Mouse (Mus musculus): ENCODE measurements around the gene Pskh1. TPM values are rescaled to one million over a fixed set of nuclear protein-coding genes. Genes with fewer than 3 reads are reported as not detected.
A peak's percentile ranks its signal among the peaks of the same experiment; 100 is the strongest.

The Pskh1 gene
- total and polyA plus RNA-seq, 3 experiments, result 12.9 to 26.2 TPM; not detected in 1

DNA sequence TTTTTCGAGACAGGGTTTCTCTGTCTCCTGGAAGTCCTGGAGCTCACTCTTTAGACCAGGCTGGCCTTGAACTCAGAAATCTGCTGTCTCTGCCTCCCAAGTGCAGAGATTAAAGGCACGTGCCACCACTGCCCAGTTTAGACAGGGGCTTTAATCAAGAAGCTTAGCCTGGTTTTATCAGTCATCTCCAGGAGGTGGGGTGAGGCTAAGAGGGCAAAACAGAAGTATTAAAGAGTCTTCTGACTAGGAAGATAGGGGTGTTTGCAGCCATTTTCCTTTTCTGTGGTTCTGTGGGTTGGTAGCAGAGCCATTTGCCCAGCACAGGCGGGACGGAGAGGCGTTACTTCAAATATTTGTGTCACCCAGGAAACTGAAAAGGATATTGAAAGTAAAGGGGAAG is 40.9 kb upstream of the Pskh1 start (continued):
- TF ChIP-seq NELFE (IDR thresholded peaks at IDR 0.05; ENCODE audit: low read depth, low read length) (no peak), MYC (IDR thresholded peaks at IDR 0.05; ENCODE audit: low read depth, low read length) (peak; percentile 91), USF2 (IDR thresholded peaks at IDR 0.05; ENCODE audit: borderline replicate concordance in 1 of 2, insufficient read depth in 1 of 2, low read depth in 1 of 2, low read length in 2 of 2) (no peak)

GRCm38 (mm10) chr8:105860143-105860981 is 39.9 kb upstream of the Pskh1 start, which contains the start of gene Nutf2:
Gene Nutf2 (plus strand): TSS chr8:105860580.
- H3K79me2 ChIP-seq (ENCODE audit: control insufficient read depth, insufficient read depth, low read length, poor library complexity), result peaks cover 53% of the 10 kb centered on the region
- H3K27me3 ChIP-seq (ENCODE audit: control insufficient read depth in 1 of 2, insufficient read depth in 2 of 2, low read length in 2 of 2), result no peaks in the 10 kb centered on the region
- no peaks in the 10 kb centered on the region for H3K9me3 ChIP-seq (replicated peaks; ENCODE audit: insufficient read depth, low read length)
- peaks cover 6 to 38% of the 10 kb centered on the region in 2 experiments for H3K4me1 ChIP-seq (ENCODE audit: control insufficient read depth in 1 of 2, insufficient read depth in 2 of 2, low read length in 2 of 2)
- peak within 1 kb of the TSS; percentile 91 for H3K27ac ChIP-seq (ENCODE audit: control insufficient read depth, low read depth, low read length)
- H3K4me3 ChIP-seq (ENCODE audit: control insufficient read depth in 1 of 2, insufficient read depth in 1 of 2, low read depth in 2 of 2, low read length in 2 of 2), result peak within 1 kb of the TSS; percentile 63 to 83
- peak within 1 kb of the TSS; percentile 85 for H3K9ac ChIP-seq (ENCODE audit: control insufficient read depth, low read depth, low read length, poor library complexity, severe bottlenecking)
- peaks cover 0 to 32% of the 10 kb centered on the region in 2 experiments; a peak in 3 of 4 replicates for H3K36me3 ChIP-seq (ENCODE audit: control insufficient read depth in 1 of 2, insufficient read depth in 2 of 2, low read length in 2 of 2)
- peak; percentile 99 for DNase-seq (ENCODE audit: low read depth, low spot score)
- TF ChIP-seq SMC3 (IDR thresholded peaks at IDR 0.05; ENCODE audit: low read depth, low read length), result no peak
- no peak for TF ChIP-seq UBTF (IDR thresholded peaks at IDR 0.05; ENCODE audit: borderline replicate concordance, insufficient read depth, low read depth, low read length)
- no peak for TF ChIP-seq ZKSCAN1 (IDR thresholded peaks at IDR 0.05; ENCODE audit: low read depth, low read length)
- TF ChIP-seq MYC (IDR thresholded peaks at IDR 0.05; ENCODE audit: low read depth, low read length), result peak; percentile 82; the same call in 1 of the 2 replicates
- TF ChIP-seq ELF1 (IDR thresholded peaks at IDR 0.05; ENCODE audit: low read depth, low read length), result peak; percentile 43; the same call in 1 of the 2 replicates
- no peak for TF ChIP-seq GABPA (IDR thresholded peaks at IDR 0.05; ENCODE audit: low read depth, low read length)
- TF ChIP-seq USF1 (IDR thresholded peaks at IDR 0.05; ENCODE audit: low read depth, low read length), result 0 out of 2 replicates have a peak, but pooled peaks have one; percentile 30
- peak; percentile 83 for TF ChIP-seq MAX (IDR thresholded peaks at IDR 0.05; ENCODE audit: low read length)
- no peak for TF ChIP-seq CHD1 (IDR thresholded peaks at IDR 0.05; ENCODE audit: low read depth, low read length)
- peak; percentile 90; the same call in 1 of the 2 replicates for TF ChIP-seq E2F4 (IDR thresholded peaks at IDR 0.05; ENCODE audit: borderline replicate concordance, low read depth, low read length)
- peak; percentile 84 for TF ChIP-seq MXI1 (IDR thresholded peaks at IDR 0.05; ENCODE audit: low read depth, low read length)
- TF ChIP-seq TBP (IDR thresholded peaks at IDR 0.05; ENCODE audit: low read depth, low read length), result peak; percentile 70; the same call in 1 of the 2 replicates
- TF ChIP-seq ZNF384 (IDR thresholded peaks at IDR 0.05; ENCODE audit: low read depth, low read length), result no peak
- no peak; the same call in 1 of the 2 replicates for TF ChIP-seq ZMIZ1 (IDR thresholded peaks at IDR 0.05; ENCODE audit: low read depth, low read length)
- peak; percentile 90 for TF ChIP-seq KAT2A (conservative IDR thresholded peaks at IDR 0.05; ENCODE audit: low read depth, low read length)
- TF ChIP-seq MYB (IDR thresholded peaks at IDR 0.05; ENCODE audit: low read depth, low read length), result no peak
- TF ChIP-seq USF2 (IDR thresholded peaks at IDR 0.05; ENCODE audit: borderline replicate concordance in 1 of 2, insufficient read depth in 1 of 2, low read depth in 1 of 2, low read length in 2 of 2), result no peak
- TF ChIP-seq CTCF (IDR thresholded peaks at IDR 0.05 in 2 of 3, conservative IDR thresholded peaks at IDR 0.05 in 1 of 3; ENCODE audit: control insufficient read depth in 1 of 3, insufficient read depth in 1 of 3, low read depth in 2 of 3, low read length in 3 of 3, poor library complexity in 1 of 3, severe bottlenecking in 1 of 3), result no peak
- no peak for TF ChIP-seq NRF1 (IDR thresholded peaks at IDR 0.05; ENCODE audit: insufficient read depth, low read depth, low read length, poor library complexity, severe bottlenecking)
- TF ChIP-seq CHD2 (IDR thresholded peaks at IDR 0.05; ENCODE audit: low read length), result peak; percentile 77
- no peak for TF ChIP-seq JUND (IDR thresholded peaks at IDR 0.05; ENCODE audit: low read depth, low read length)
- TF ChIP-seq GATA1 (IDR thresholded peaks at IDR 0.05; ENCODE audit: low read depth, low read length), result no peak
- TF ChIP-seq MEF2A (IDR thresholded peaks at IDR 0.05; ENCODE audit: extremely low read depth, insufficient replicate concordance, low read depth, low read length, poor library complexity, severe bottlenecking), result no peak
- peak; percentile 74 for TF ChIP-seq SIN3A (IDR thresholded peaks at IDR 0.05; ENCODE audit: low read length)
- peak; percentile 77 to 82; a peak in 3 of 4 replicates for TF ChIP-seq POLR2A (IDR thresholded peaks at IDR 0.05; ENCODE audit: control insufficient read depth in 1 of 2, insufficient read depth in 1 of 2, low read depth in 1 of 2, low read length in 2 of 2, poor library complexity in 1 of 2)
- TF ChIP-seq HCFC1 (IDR thresholded peaks at IDR 0.05; ENCODE audit: low read depth, low read length), result peak; percentile 97
- TF ChIP-seq RCOR1 (IDR thresholded peaks at IDR 0.05; ENCODE audit: low read depth, low read length), result no peak
- 0 out of 2 replicates have a peak, but pooled peaks have one; percentile 59 for TF ChIP-seq MAZ (IDR thresholded peaks at IDR 0.05; ENCODE audit: low read depth, low read length)
- no peak for TF ChIP-seq RAD21 (IDR thresholded peaks at IDR 0.05; ENCODE audit: low read depth, low read length)
- TF ChIP-seq MAFK (IDR thresholded peaks at IDR 0.05; ENCODE audit: borderline replicate concordance, low read depth, low read length), result no peak
- TF ChIP-seq ETS1 (IDR thresholded peaks at IDR 0.05; ENCODE audit: low read depth, low read length), result peak; percentile 58
- peak; percentile 78 for TF ChIP-seq NELFE (IDR thresholded peaks at IDR 0.05; ENCODE audit: low read depth, low read length)

Measured in MEL (cell line).